Mouse (Mus musculus): ENCODE data around the gene Apol6. TPM values are rescaled to one million over a fixed set of nuclear protein-coding genes. Genes with fewer than 3 reads are reported as not detected.

Gene Apol6
- polyA plus RNA-seq, 1 experiment from 2014 or later, result not detected

DNA sequence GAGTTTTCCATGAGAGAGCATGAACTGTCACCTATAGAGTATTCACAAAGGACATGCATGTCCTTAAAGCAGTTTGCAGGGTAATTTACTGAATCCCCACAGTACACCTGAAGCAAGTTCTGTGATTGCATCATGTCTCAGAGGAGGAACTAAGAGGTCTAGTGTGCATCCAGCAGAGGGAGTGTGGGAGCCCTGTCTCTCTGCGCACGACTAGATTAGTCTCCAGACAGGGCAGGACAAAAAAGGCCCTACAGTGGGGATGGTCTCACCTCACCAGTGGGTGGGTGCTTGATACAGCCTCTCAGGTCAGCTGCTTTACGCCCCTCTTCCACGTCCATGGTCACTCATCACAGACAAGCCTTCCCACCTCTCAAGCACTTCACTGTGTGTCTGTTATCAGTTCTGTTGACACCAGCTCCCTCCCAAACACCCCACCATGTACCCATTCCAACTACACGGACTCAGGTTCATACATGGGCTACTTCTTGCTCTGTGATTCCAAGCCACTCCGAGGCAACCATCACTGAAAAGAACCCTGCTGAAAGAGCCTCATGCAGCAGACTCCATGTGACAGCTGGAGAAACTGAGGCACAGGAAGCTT, 25.7 kb upstream of the Apol6 start:
- 61% methylated on average over 6 of the region's 6 CpGs for WGBS
- Histone ChIP-seq H3K27ac (no peak overlapping the region), H3K36me3 (no peaks in the 10 kb centered on the region), H3K4me2 (no peak overlapping the region), H3K4me3 (replicated peaks) (no peak overlapping the region), H3K27me3 (replicated peaks) (no peaks in the 10 kb centered on the region), H3K9ac (no peak overlapping the region), H3K4me1 (peaks cover 17% of the 10 kb centered on the region), H3K9me3 (no peaks in the 10 kb centered on the region)
- no peak for ATAC-seq (ENCODE audit: insufficient read depth, low FRiP score, low read depth)

- ATAC-seq (ENCODE audit: insufficient read depth, low FRiP score, low read depth), result no peak
Measured at GRCm38 (mm10) chr15:77019533-77019932, 25.0 kb upstream of the Apol6 start.

DNA sequence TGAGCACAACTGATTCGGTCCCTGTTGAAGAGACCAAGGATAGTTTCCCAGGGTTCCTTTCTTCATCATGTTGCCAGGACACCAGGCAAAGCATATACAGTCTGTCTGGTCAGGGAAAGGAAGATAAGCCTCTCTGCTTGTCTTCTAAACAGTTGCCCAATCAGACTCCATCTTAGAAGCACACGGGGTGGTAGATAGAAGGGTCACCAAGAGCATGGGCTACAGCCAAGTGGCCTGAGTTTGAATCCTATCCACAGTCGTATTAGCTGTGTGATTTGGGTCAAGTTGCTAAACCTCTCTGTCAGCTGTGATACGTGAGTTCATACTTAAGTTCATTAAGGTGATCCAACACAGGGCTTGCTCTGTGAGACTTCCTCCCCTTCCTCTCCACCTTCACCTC, 24.4 kb upstream of the Apol6 start:
- no peak for ATAC-seq (ENCODE audit: insufficient read depth, low FRiP score, low read depth)
- peaks cover 6% of the 10 kb centered on the region; the same call in 1 of the 2 replicates for H3K4me1 ChIP-seq
- H3K27me3 ChIP-seq (replicated peaks), result no peaks in the 10 kb centered on the region
- no peaks in the 10 kb centered on the region for H3K9me3 ChIP-seq
- H3K4me2 ChIP-seq, result no peak overlapping the region
- no peak overlapping the region for H3K4me3 ChIP-seq (replicated peaks)
- no peak overlapping the region for H3K9ac ChIP-seq
- no peak overlapping the region for H3K27ac ChIP-seq
- no peaks in the 10 kb centered on the region for H3K36me3 ChIP-seq
- WGBS, result 81% methylated on average over 4 of the region's 4 CpGs

More at GRCm38 (mm10) chr15:77019533-77019932, 25.0 kb upstream of the Apol6 start:
- Histone ChIP-seq H3K36me3 (no peaks in the 10 kb centered on the region), H3K4me1 (peaks cover 11% of the 10 kb centered on the region; the same call in 1 of the 2 replicates), H3K27me3 (replicated peaks) (no peaks in the 10 kb centered on the region), H3K9me3 (no peaks in the 10 kb centered on the region), H3K27ac (no peak overlapping the region), H3K4me3 (replicated peaks) (no peak overlapping the region), H3K9ac (no peak overlapping the region), H3K4me2 (no peak overlapping the region)
- WGBS, result 70% methylated on average over 7 of the region's 7 CpGs

GRCm38 (mm10) chr15:77021056-77021455, 23.5 kb upstream of the Apol6 start:
- H3K9me3 ChIP-seq, result no peaks in the 10 kb centered on the region
- H3K36me3 ChIP-seq, result no peaks in the 10 kb centered on the region
- H3K27me3 ChIP-seq (replicated peaks), result no peaks in the 10 kb centered on the region
- H3K4me3 ChIP-seq (replicated peaks), result no peak overlapping the region
- 93% methylated on average over 3 of the region's 3 CpGs for WGBS
- no peak overlapping the region for H3K9ac ChIP-seq
- H3K27ac ChIP-seq, result no peak overlapping the region
- no peak for ATAC-seq (ENCODE audit: insufficient read depth, low FRiP score, low read depth)
- H3K4me1 ChIP-seq, result peaks cover 6% of the 10 kb centered on the region; the same call in 1 of the 2 replicates
- no peak overlapping the region for H3K4me2 ChIP-seq

DNA sequence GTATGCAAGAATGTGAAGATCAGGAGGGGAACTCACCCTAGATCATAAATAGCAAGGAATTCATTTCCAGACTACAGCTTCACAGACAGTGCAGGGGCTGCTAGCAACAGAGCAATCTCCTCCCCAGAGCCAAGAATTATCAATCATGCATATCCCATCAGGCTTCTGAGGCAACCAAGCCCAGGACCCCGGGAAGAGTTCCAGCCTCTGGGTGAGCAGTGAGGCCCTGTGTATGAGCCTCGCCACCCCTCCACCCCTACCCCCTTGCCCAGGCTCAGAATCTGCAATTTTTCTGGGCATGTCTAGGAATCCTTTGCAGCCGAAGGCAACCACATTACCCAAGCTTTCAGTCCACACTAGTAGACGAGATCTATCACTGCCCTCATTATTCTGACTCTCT, 22.7 kb upstream of the Apol6 start:
- no peak overlapping the region for H3K9ac ChIP-seq
- no peaks in the 10 kb centered on the region for H3K27me3 ChIP-seq (replicated peaks)
- H3K9me3 ChIP-seq, result no peaks in the 10 kb centered on the region
- H3K36me3 ChIP-seq, result no peaks in the 10 kb centered on the region
- H3K4me1 ChIP-seq, result peaks cover 6% of the 10 kb centered on the region; the same call in 1 of the 2 replicates
- H3K4me3 ChIP-seq (replicated peaks), result no peak overlapping the region
- H3K4me2 ChIP-seq, result no peak overlapping the region
- WGBS, result 67% methylated on average over 4 of the region's 4 CpGs
- H3K27ac ChIP-seq, result no peak overlapping the region
- ATAC-seq (ENCODE audit: insufficient read depth, low FRiP score, low read depth), result no peak

DNA sequence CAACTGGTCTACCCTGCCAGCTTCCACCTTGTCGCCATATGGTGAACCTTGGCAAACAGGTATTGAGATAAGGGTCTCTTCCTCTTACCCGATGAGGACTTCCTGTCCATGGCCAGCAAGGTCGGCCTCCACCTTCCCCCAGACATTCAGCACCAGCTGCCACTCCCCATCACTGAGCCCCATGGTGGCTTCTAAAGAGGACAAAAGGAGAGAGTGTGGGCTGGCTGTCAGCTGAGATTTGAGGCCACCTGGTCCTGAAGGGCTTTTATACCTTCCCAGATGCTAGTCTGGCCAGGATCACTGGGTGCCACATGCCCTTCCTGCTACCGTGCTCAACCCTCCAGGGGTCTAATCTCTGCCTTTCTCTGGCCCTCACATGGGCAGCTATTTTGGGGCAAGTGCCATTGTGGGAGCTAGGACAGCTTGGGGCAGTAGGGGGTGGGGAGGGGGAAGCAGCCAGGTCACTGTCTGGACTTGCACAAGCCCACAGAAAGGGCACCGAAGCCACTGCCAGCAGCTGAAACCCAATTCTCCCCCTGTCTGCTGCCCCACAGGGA, 22.1 kb upstream of the Apol6 start:
- H3K9me3 ChIP-seq, result no peaks in the 10 kb centered on the region
- WGBS, result 76% methylated on average over 5 of the region's 5 CpGs
- H3K4me3 ChIP-seq (replicated peaks), result no peak overlapping the region
- no peak overlapping the region for H3K9ac ChIP-seq
- no peaks in the 10 kb centered on the region for H3K36me3 ChIP-seq
- no peak overlapping the region for H3K27ac ChIP-seq
- peaks cover 6% of the 10 kb centered on the region; the same call in 1 of the 2 replicates for H3K4me1 ChIP-seq
- H3K4me2 ChIP-seq, result no peak overlapping the region
- no peaks in the 10 kb centered on the region for H3K27me3 ChIP-seq (replicated peaks)
- no peak for ATAC-seq (ENCODE audit: insufficient read depth, low FRiP score, low read depth)

GRCm38 (mm10) chr15:77025884-77026583, 18.5 kb upstream of the Apol6 start:
- H3K9ac ChIP-seq, result no peak overlapping the region
- no peaks in the 10 kb centered on the region for H3K27me3 ChIP-seq (replicated peaks)
- no peaks in the 10 kb centered on the region for H3K9me3 ChIP-seq
- H3K4me3 ChIP-seq (replicated peaks), result no peak overlapping the region
- peaks cover 10% of the 10 kb centered on the region; the same call in 1 of the 2 replicates for H3K4me1 ChIP-seq
- no peak for ATAC-seq (ENCODE audit: insufficient read depth, low FRiP score, low read depth)
- no peaks in the 10 kb centered on the region for H3K36me3 ChIP-seq
- no peak overlapping the region for H3K27ac ChIP-seq
- H3K4me2 ChIP-seq, result no peak overlapping the region
- 62% methylated on average over 5 of the region's 5 CpGs for WGBS

- H3K27me3 ChIP-seq (replicated peaks), result no peaks in the 10 kb centered on the region
- no peak overlapping the region for H3K4me3 ChIP-seq (replicated peaks)
- H3K9me3 ChIP-seq, result no peaks in the 10 kb centered on the region
- ATAC-seq (ENCODE audit: insufficient read depth, low FRiP score, low read depth), result no peak
- H3K9ac ChIP-seq, result no peak overlapping the region
- peaks cover 4% of the 10 kb centered on the region; the same call in 1 of the 2 replicates for H3K4me1 ChIP-seq
- 92% methylated on average over 3 of the region's 3 CpGs for WGBS
- H3K36me3 ChIP-seq, result no peaks in the 10 kb centered on the region
- no peak overlapping the region for H3K4me2 ChIP-seq
- no peak overlapping the region for H3K27ac ChIP-seq
Measured at GRCm38 (mm10) chr15:77027117-77027516, 17.4 kb upstream of the Apol6 start.

DNA sequence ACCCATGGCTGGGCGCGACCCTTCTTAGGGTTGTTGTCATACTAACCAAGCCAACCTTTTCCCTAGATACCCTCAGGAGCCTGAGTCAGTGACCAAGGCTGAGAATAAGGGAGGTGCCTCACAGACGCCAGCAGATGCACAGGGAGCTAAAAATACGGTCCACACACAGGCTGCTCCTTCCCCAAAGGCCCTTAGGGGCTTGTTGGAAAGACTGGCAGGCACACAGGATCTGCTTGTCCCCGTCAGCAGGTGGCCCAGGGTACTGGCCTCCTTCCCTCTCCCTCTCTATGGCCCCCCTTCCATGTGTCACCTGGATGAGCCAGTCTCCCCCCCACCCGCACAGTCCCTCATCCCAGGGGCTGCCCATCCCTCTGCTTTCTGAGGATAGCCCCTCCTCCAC, 16.9 kb upstream of the Apol6 start:
- ATAC-seq (ENCODE audit: insufficient read depth, low FRiP score, low read depth), result no peak
- WGBS, result 73% methylated on average over 6 of the region's 6 CpGs

GRCm38 (mm10) chr15:77029331-77029991, 15.1 kb upstream of the Apol6 start:
- no peak for ATAC-seq (ENCODE audit: insufficient read depth, low FRiP score, low read depth)
- WGBS, result 27% methylated on average over 7 of the region's 7 CpGs
- Histone ChIP-seq H3K4me1 (peaks cover 4% of the 10 kb centered on the region; the same call in 1 of the 2 replicates), H3K4me3 (replicated peaks) (no peak overlapping the region), H3K4me2 (no peak overlapping the region), H3K27ac (peak overlapping the region; percentile 16; the same call in 1 of the 2 replicates), H3K9ac (no peak overlapping the region), H3K36me3 (no peaks in the 10 kb centered on the region), H3K27me3 (replicated peaks) (no peaks in the 10 kb centered on the region), H3K9me3 (no peaks in the 10 kb centered on the region)

More for the DNA sequence above, 16.9 kb upstream of the Apol6 start:
- Histone ChIP-seq H3K27me3 (replicated peaks) (no peaks in the 10 kb centered on the region), H3K4me1 (peaks cover 4% of the 10 kb centered on the region; the same call in 1 of the 2 replicates), H3K4me2 (no peak overlapping the region), H3K9me3 (no peaks in the 10 kb centered on the region), H3K36me3 (no peaks in the 10 kb centered on the region), H3K4me3 (replicated peaks) (no peak overlapping the region), H3K9ac (no peak overlapping the region), H3K27ac (no peak overlapping the region)

DNA sequence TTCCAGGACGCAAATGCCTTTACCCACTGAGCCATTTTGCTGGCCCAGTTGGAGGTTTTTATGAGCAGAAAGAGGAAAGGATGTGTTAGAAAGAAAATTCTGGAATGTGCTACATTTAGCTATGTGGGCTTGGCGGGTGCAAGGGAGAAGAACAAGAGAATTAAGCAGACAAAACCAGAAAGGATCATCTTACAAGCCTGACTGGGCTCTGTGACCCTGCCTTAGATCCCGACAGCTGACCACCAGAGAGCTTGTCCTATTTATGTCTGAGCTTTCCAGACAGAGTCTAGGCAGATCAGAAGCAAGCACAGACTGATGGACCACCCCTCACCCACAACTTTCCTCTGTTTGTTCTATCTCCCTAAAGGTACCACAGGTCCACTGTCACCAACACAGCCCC, 13.3 kb upstream of the Apol6 start:
- Histone ChIP-seq H3K9ac (no peak overlapping the region), H3K4me1 (peaks cover 13% of the 10 kb centered on the region), H3K36me3 (no peaks in the 10 kb centered on the region), H3K27me3 (replicated peaks) (no peaks in the 10 kb centered on the region), H3K27ac (no peak overlapping the region), H3K4me3 (replicated peaks) (no peak overlapping the region), H3K4me2 (no peak overlapping the region), H3K9me3 (no peaks in the 10 kb centered on the region)
- no peak for ATAC-seq (ENCODE audit: insufficient read depth, low FRiP score, low read depth)
- WGBS, result 56% methylated on average over 3 of the region's 3 CpGs

DNA sequence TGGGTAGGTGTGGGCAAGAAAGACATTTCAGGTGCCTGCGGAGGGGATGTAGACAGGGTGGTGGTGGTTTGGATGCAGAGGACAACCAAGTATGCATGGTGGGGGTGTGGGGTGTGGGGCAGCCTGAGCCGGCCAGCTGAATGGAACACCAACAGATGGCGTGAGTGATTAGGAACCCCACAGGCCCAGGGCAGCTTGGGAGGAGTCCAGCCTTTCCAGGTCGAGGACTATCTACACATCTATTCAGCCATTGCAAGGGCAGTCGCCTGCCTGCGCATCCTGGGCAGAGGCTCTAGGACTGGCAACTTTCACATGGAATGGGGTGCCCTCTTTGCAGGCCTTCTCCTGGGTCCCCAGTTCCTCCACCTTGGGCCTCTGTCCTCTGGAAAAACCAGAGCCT, 10.0 kb upstream of the Apol6 start:
- no peak for ATAC-seq (ENCODE audit: insufficient read depth, low FRiP score, low read depth)
- peaks cover 25% of the 10 kb centered on the region for H3K4me1 ChIP-seq
- H3K36me3 ChIP-seq, result no peaks in the 10 kb centered on the region
- H3K4me2 ChIP-seq, result no peak overlapping the region
- 76% methylated on average over 6 of the region's 6 CpGs for WGBS
- H3K4me3 ChIP-seq (replicated peaks), result no peak overlapping the region
- no peak overlapping the region for H3K9ac ChIP-seq
- no peaks in the 10 kb centered on the region for H3K27me3 ChIP-seq (replicated peaks)
- H3K27ac ChIP-seq, result no peak overlapping the region
- no peaks in the 10 kb centered on the region for H3K9me3 ChIP-seq

Measured in stomach, embryonic 15.5 days (tissue).